Comparison of ENCODE assay signal across 12 mouse cellular contexts in genomic region chr11:58098366-58098720, GRCm38 (mm10). TPM values are rescaled to one million over a fixed set of nuclear protein-coding genes. Genes with fewer than 3 reads are reported as not detected.
DNase-seq lines count a peak whose midpoint lies in the region; ATAC-seq and TF ChIP-seq lines count a peak whose summit lies in the region.
"Not testable (repeated sequence)": the region's sequence is repeated elsewhere in the genome, so short reads cannot be mapped to it uniquely, and the experiment has no call there.
"Had no signal": no experiment of that assay in that cellular context is flagged by ENCODE, and none has a peak within 500 bp of the region (broad histone marks: within the 10 kb centered on the region; RNA-seq: fewer than 3 reads in every experiment).

No protein-coding gene starts in this region.

- TF ChIP-seq CTCF in layer of hippocampus, adult 2 months (conservative IDR thresholded peaks at IDR 0.05) = peak; percentile 68
- TF ChIP-seq CTCF in liver, postnatal 0 days (IDR thresholded peaks at IDR 0.05; ENCODE audit: low read depth) = peak; percentile 58
- peak; percentile 58 for TF ChIP-seq CTCF in stomach, postnatal 0 days (IDR thresholded peaks at IDR 0.05; ENCODE audit: low read depth)

- peak overlapping the region; percentile 64; the same call in 1 of the 2 replicates for H3K4me2 ChIP-seq in forebrain, embryonic 13.5 days
- peak overlapping the region; percentile 72; the same call in 1 of the 2 replicates for H3K4me2 ChIP-seq in liver, postnatal 0 days (ENCODE audit: low read depth, low read length)
- peak overlapping the region; percentile 57; the same call in 1 of the 2 replicates for H3K4me2 ChIP-seq in midbrain, embryonic 15.5 days
- H3K4me2 ChIP-seq in stomach, postnatal 0 days (replicated peaks; ENCODE audit: low read depth) = not testable (repeated sequence)

- H3K27ac ChIP-seq in forebrain, embryonic 13.5 days; hindbrain, embryonic 10.5 days; layer of hippocampus, adult 2 months; liver, postnatal 0 days (ENCODE audit: low read depth); midbrain, embryonic 15.5 days; stomach, postnatal 0 days (replicated peaks): not testable (repeated sequence)

- H3K36me3 ChIP-seq in forebrain, embryonic 13.5 days (ENCODE audit: poor library complexity, severe bottlenecking); hindbrain, embryonic 10.5 days; liver, postnatal 0 days (replicated peaks; ENCODE audit: insufficient read depth, low read length); midbrain, embryonic 15.5 days (replicated peaks); stomach, postnatal 0 days (ENCODE audit: control insufficient read depth, insufficient read depth, low read length): not testable (repeated sequence)

- DNase-seq in T-cell, adult 2 months (ENCODE audit: low spot score) = peak; percentile 47
- DNase-seq in hindbrain, embryonic 10.5 days (ENCODE audit: low spot score); layer of hippocampus, adult 2 months (ENCODE audit: low spot score in 2 of 2); liver, postnatal 0 days; stomach, postnatal 0 days (ENCODE audit: low spot score): not testable (repeated sequence)

- not testable (repeated sequence) for H3K9me3 ChIP-seq in forebrain, embryonic 13.5 days (replicated peaks); hindbrain, embryonic 10.5 days; liver, postnatal 0 days (ENCODE audit: low read length); midbrain, embryonic 15.5 days; stomach, postnatal 0 days (ENCODE audit: control insufficient read depth, low read length)

- not testable (repeated sequence) for H3K9ac ChIP-seq in forebrain, embryonic 13.5 days; liver, postnatal 0 days (replicated peaks); midbrain, embryonic 15.5 days; stomach, postnatal 0 days (ENCODE audit: low read length)

- peaks cover 36% of the 10 kb centered on the region for H3K27me3 ChIP-seq in forebrain, embryonic 13.5 days
- H3K27me3 ChIP-seq in hindbrain, embryonic 10.5 days (ENCODE audit: insufficient read depth, poor library complexity, severe bottlenecking) = peaks cover 40% of the 10 kb centered on the region
- H3K27me3 ChIP-seq in liver, postnatal 0 days (ENCODE audit: insufficient read depth, low read length); stomach, postnatal 0 days (ENCODE audit: control insufficient read depth, insufficient read depth, low read length): not testable (repeated sequence)
- H3K27me3 ChIP-seq in midbrain, embryonic 15.5 days (replicated peaks) = peaks cover 12% of the 10 kb centered on the region

- peaks cover 13% of the 10 kb centered on the region for H3K4me1 ChIP-seq in forebrain, embryonic 13.5 days
- peaks cover 23% of the 10 kb centered on the region for H3K4me1 ChIP-seq in hindbrain, embryonic 10.5 days (replicated peaks)
- H3K4me1 ChIP-seq in liver, postnatal 0 days (ENCODE audit: insufficient read depth); stomach, postnatal 0 days (replicated peaks; ENCODE audit: control insufficient read depth, insufficient read depth): not testable (repeated sequence)
- peaks cover 13% of the 10 kb centered on the region for H3K4me1 ChIP-seq in midbrain, embryonic 15.5 days

- 65% methylated on average over 5 of the region's 5 CpGs for WGBS in forebrain, embryonic 13.5 days
- 65% methylated on average over 5 of the region's 5 CpGs for WGBS in hindbrain, embryonic 10.5 days
- WGBS in liver, postnatal 0 days (ENCODE audit: insufficient replicate concordance) = 66% methylated on average over 5 of the region's 5 CpGs
- 59% methylated on average over 5 of the region's 5 CpGs for WGBS in midbrain, embryonic 15.5 days
- 71% methylated on average over 5 of the region's 5 CpGs for WGBS in stomach, postnatal 0 days

- not testable (repeated sequence) for ATAC-seq in forebrain, embryonic 13.5 days; liver, postnatal 0 days; midbrain, embryonic 15.5 days (replicated peaks); stomach, postnatal 0 days (ENCODE audit: low FRiP score, low TSS enrichment)

- TF ChIP-seq EP300 in liver, postnatal 0 days (IDR thresholded peaks at IDR 0.05; ENCODE audit: low read depth); stomach, postnatal 0 days (optimal IDR thresholded peaks at IDR 0.05): not testable (repeated sequence)

- H3K4me3 ChIP-seq in forebrain, embryonic 13.5 days; layer of hippocampus, adult 2 months; midbrain, embryonic 15.5 days; stomach, postnatal 0 days (ENCODE audit: low read depth, low read length): not testable (repeated sequence)
- peak overlapping the region; percentile 52; the same call in 1 of the 2 replicates for H3K4me3 ChIP-seq in hindbrain, embryonic 10.5 days
- H3K4me3 ChIP-seq in liver, postnatal 0 days (ENCODE audit: low read depth, low read length) = peak overlapping the region; percentile 41

RNA-seq across cellular contexts. Expression of gene Gm12248, which starts 5.4 kb away (rescaled TPM):
- polyA plus RNA-seq in forebrain, embryonic 13.5 days (2015; fragmentation: Nextera tagmentation; extraction: Ambion mirVana) = 0.15 and 0.19 TPM in 2 replicates
- 0.17 TPM in 1 of 2 replicates, not detected in the other for polyA plus RNA-seq in hindbrain, embryonic 10.5 days (2016; fragmentation: Nextera tagmentation; extraction: Ambion mirVana)
- total RNA-seq in layer of hippocampus, adult 2 months (2021) = not detected
- polyA plus RNA-seq in liver, postnatal 0 days (2015; fragmentation: Nextera tagmentation; extraction: Ambion mirVana) = not detected in 2 replicates
- polyA plus RNA-seq in midbrain, embryonic 15.5 days (2015; fragmentation: Nextera tagmentation; extraction: Ambion mirVana) = 0.15 and 0.18 TPM in 2 replicates
- polyA plus RNA-seq in stomach, postnatal 0 days (2015; fragmentation: Nextera tagmentation; extraction: Ambion mirVana) = not detected in 2 replicates
- total RNA-seq: layer of hippocampus, postnatal 25 days; megakaryocyte-erythroid progenitor cell, adult 5-6 weeks had no signal
- polyA plus RNA-seq: erythroblast, embryonic 14.5 days; limb, embryonic 11.5 days; neural tube, embryonic 14.5 days had no signal

RNA-seq across cellular contexts. Expression of gene Cnot8, which starts 5.6 kb away (rescaled TPM):
- 124 and 129 TPM in 2 replicates for polyA plus RNA-seq in forebrain, embryonic 13.5 days (2015; fragmentation: Nextera tagmentation; extraction: Ambion mirVana)
- polyA plus RNA-seq in hindbrain, embryonic 10.5 days (2016; fragmentation: Nextera tagmentation; extraction: Ambion mirVana) = 103 and 106 TPM in 2 replicates
- 10 to 100 TPM; 56.0 to 57.7 TPM for total RNA-seq in layer of hippocampus, adult 2 months (2021)
- 24.3 and 26.2 TPM in 2 replicates for polyA plus RNA-seq in liver, postnatal 0 days (2015; fragmentation: Nextera tagmentation; extraction: Ambion mirVana)
- polyA plus RNA-seq in midbrain, embryonic 15.5 days (2015; fragmentation: Nextera tagmentation; extraction: Ambion mirVana) = 115 and 116 TPM in 2 replicates
- polyA plus RNA-seq in stomach, postnatal 0 days (2015; fragmentation: Nextera tagmentation; extraction: Ambion mirVana) = 41.4 and 42.9 TPM in 2 replicates
